Mouse (Mus musculus) small intestine, adult 2 months (tissue): Measurements from ENCODE around the gene Lpp. TPM values are rescaled to one million over a fixed set of nuclear protein-coding genes. Genes with fewer than 3 reads are reported as not detected.

Experiments used
- H3K27ac ChIP-seq: fragments of 200-500 bp; 2 replicates; pipeline ENCODE4 v1.5.1; 2012; ENCODE audit warnings: low read depth, low read length, control low read depth, inconsistent platforms; ENCODE audit not compliant: insufficient read depth
- H3K27me3 ChIP-seq: fragments of 200-500 bp; 2 replicates; pipeline ENCODE4 v1.6.1; 2012; ENCODE audit warnings: mild to moderate bottlenecking, moderate library complexity, low read length, inconsistent platforms; ENCODE audit not compliant: control insufficient read depth, insufficient read depth
- H3K36me3 ChIP-seq: fragments of 200-500 bp; 2 replicates; pipeline ENCODE4 v1.6.1; 2012; ENCODE audit warnings: mild to moderate bottlenecking, low read length, control low read depth, inconsistent platforms; ENCODE audit not compliant: control insufficient read depth, insufficient read depth
- H3K4me1 ChIP-seq: fragments of 200-500 bp; 2 replicates; pipeline ENCODE4 v1.6.1; 2012; ENCODE audit warnings: low read length, inconsistent platforms, mixed read lengths; ENCODE audit not compliant: control insufficient read depth, insufficient read depth, insufficient read length
- H3K4me3 ChIP-seq: fragments of 200-500 bp; 2 replicates; pipeline ENCODE4 v1.5.1; 2012; ENCODE audit warnings: low read depth, mild to moderate bottlenecking, control low read depth, inconsistent platforms, low read length, moderate library complexity
- CTCF ChIP-seq: fragments of 200-500 bp; IDR thresholded peaks from 2 replicates; pipeline ENCODE4 v1.5.1; 2012; ENCODE audit warnings: low read depth, mild to moderate bottlenecking, control low read depth, inconsistent platforms, low read length, moderate library complexity, mixed read lengths; ENCODE audit not compliant: insufficient replicate concordance, insufficient read length; ENCODE audit errors: extremely low read depth
- POLR2A ChIP-seq: fragments of 200-500 bp; IDR thresholded peaks from 2 replicates; pipeline ENCODE4 v1.6.1; 2012; ENCODE audit warnings: low read depth, mild to moderate bottlenecking, control low read depth, inconsistent platforms, low read length, moderate library complexity
- WGBS: fragments of 180-500 bp; shearing (Covaris S2); methylation state at CpG from one replicate; pipeline ENCODE4 v1.1.7; 2018; 5-methylcytosine and 5-hydroxymethylcytosine counted together
- polyA plus RNA-seq: library from polyadenylated mRNA; depleted of rRNA; stranded (reverse); fragments of >200 nt; gene quantifications from 2 replicates; pipeline ENCODE4 v1.2.3, GENCODE M21; 2012

Lpp gene
- polyA plus RNA-seq, 1 experiment = 23.6 TPM

GRCm38 (mm10) chr16:24933691-24934090 lies 540.4 kb downstream of the Lpp start:
- 78% methylated on average over 4 of the region's 4 CpGs for WGBS
- peak overlapping the region; percentile 63; the same call in 1 of the 2 replicates for H3K27ac ChIP-seq
- TF ChIP-seq CTCF (no peak), POLR2A (no peak)
- H3K4me3 ChIP-seq = no peak overlapping the region
- no peaks in the 10 kb centered on the region for H3K4me1 ChIP-seq
- H3K27me3 ChIP-seq = no peaks in the 10 kb centered on the region
- H3K36me3 ChIP-seq = no peaks in the 10 kb centered on the region

- H3K4me3 ChIP-seq = no peak overlapping the region
- TF ChIP-seq POLR2A (no peak), CTCF (no peak)
- H3K4me1 ChIP-seq = no peaks in the 10 kb centered on the region
- H3K27ac ChIP-seq = no peak overlapping the region
- H3K27me3 ChIP-seq = no peaks in the 10 kb centered on the region
- WGBS = 85% methylated on average over 9 of the region's 9 CpGs
- H3K36me3 ChIP-seq = no peaks in the 10 kb centered on the region
These were observed 548.2 kb downstream of the Lpp start for GRCm38 (mm10) chr16:24941306-24942160.

GRCm38 (mm10) chr16:24943486-24944261 lies 550.4 kb downstream of the Lpp start:
- Histone ChIP-seq H3K27me3 (no peaks in the 10 kb centered on the region), H3K36me3 (no peaks in the 10 kb centered on the region), H3K4me1 (no peaks in the 10 kb centered on the region), H3K4me3 (no peak overlapping the region), H3K27ac (no peak overlapping the region)
- TF ChIP-seq CTCF (no peak), POLR2A (no peak)
- 81% methylated on average over 6 of the region's 6 CpGs for WGBS

GRCm38 (mm10) chr16:24946356-24946755 lies 553.0 kb downstream of the Lpp start:
- no peaks in the 10 kb centered on the region for H3K36me3 ChIP-seq
- TF ChIP-seq POLR2A (no peak), CTCF (no peak)
- no peaks in the 10 kb centered on the region for H3K27me3 ChIP-seq
- WGBS = 83% methylated on average over 1 of the region's 1 CpGs
- H3K4me3 ChIP-seq = no peak overlapping the region
- H3K4me1 ChIP-seq = no peaks in the 10 kb centered on the region
- H3K27ac ChIP-seq = no peak overlapping the region

- 75% methylated on average over 1 of the region's 1 CpGs for WGBS
These were observed 554.2 kb downstream of the Lpp start for GRCm38 (mm10) chr16:24947485-24947884.

GRCm38 (mm10) chr16:24948091-24948690 lies 554.9 kb downstream of the Lpp start:
- TF ChIP-seq POLR2A = no peak
- no peak for TF ChIP-seq CTCF
- H3K27ac ChIP-seq = no peak overlapping the region

More at GRCm38 (mm10) chr16:24947485-24947884, 554.2 kb downstream of the Lpp start:
- Histone ChIP-seq H3K27me3 (no peaks in the 10 kb centered on the region), H3K27ac (no peak overlapping the region), H3K36me3 (no peaks in the 10 kb centered on the region), H3K4me3 (no peak overlapping the region), H3K4me1 (no peaks in the 10 kb centered on the region)
- no peak for TF ChIP-seq CTCF
- no peak for TF ChIP-seq POLR2A

More at GRCm38 (mm10) chr16:24948091-24948690, 554.9 kb downstream of the Lpp start:
- no peaks in the 10 kb centered on the region for H3K4me1 ChIP-seq
- H3K27me3 ChIP-seq = no peaks in the 10 kb centered on the region
- H3K36me3 ChIP-seq = no peaks in the 10 kb centered on the region
- WGBS = 71% methylated on average over 3 of the region's 3 CpGs
- H3K4me3 ChIP-seq = no peak overlapping the region
